ENCODE assay signal across 3 mouse cellular contexts in the genomic region with DNA sequence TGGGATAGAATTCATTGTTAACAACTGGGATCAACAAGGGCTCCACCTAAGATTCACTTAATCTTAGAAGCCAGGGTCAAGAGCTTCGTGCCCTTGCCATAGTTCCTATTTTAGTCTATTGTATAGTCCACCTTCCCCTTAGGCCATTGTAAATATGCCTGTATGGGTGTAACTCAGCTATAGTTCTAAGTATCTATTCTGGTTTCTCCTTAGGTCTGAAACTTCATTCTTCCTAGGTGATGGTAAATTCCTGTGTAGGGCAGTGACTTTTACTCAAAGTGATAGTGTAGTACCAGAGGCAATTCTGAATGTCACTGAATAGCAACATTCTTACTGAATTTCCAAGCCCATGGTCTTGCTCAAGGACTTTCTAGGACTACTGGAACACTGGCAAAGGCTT.
DNase-seq lines count a peak whose midpoint lies in the region.

No protein-coding gene starts in this region.

- DNase-seq in ES-CJ7 (ENCODE audit: low read depth, low spot score) (peak; percentile 32), R1 (ENCODE audit: low read depth, low spot score) (peak; percentile 57), ZHBTc4 (ENCODE audit: low read depth, low spot score) (peak; percentile 67)
